Mouse (Mus musculus): ENCODE data around the gene Phf6. TPM values are rescaled to one million over a fixed set of nuclear protein-coding genes. Genes with fewer than 3 reads are reported as not detected.
"Not testable (repeated sequence)": the region's sequence is repeated elsewhere in the genome, so short reads cannot be mapped to it uniquely, and the experiment has no call there.

The Phf6 gene
- total RNA-seq, 2 experiments from 2014 or later = 5.4 to 6.4 TPM

GRCm38 (mm10) chrX:52971211-52972006 lies 59.3 kb downstream of the Phf6 start:
- intact Hi-C loops (cut with DNase I) = no loop called here
- DNase-seq = peak; percentile 52 to 67

GRCm38 (mm10) chrX:52972129-52972528 lies 60.1 kb downstream of the Phf6 start:
- no peak for DNase-seq
- intact Hi-C loops (cut with DNase I) = no loop called here

GRCm38 (mm10) chrX:52972680-52973079 lies 60.6 kb downstream of the Phf6 start:
- DNase-seq = no peak
- intact Hi-C loops (cut with DNase I) = no loop called here

GRCm38 (mm10) chrX:52978576-52978975 lies 66.5 kb downstream of the Phf6 start:
- DNase-seq = no peak
- intact Hi-C loops (cut with DNase I) = no loop called here

GRCm38 (mm10) chrX:52981378-52981777 lies 69.3 kb downstream of the Phf6 start:
- intact Hi-C loops (cut with DNase I) = no loop called here
- DNase-seq = no peak

- peak; percentile 89 to 90 for DNase-seq
- intact Hi-C loops (cut with DNase I) = no loop called here
Observed at GRCm38 (mm10) chrX:52987905-52988783, 76.1 kb downstream of the Phf6 start, which contains the start of gene Hprt. Hprt (plus strand) TSS chrX:52988137.

- intact Hi-C loops (cut with DNase I); DNase-seq: not testable (repeated sequence)
Observed at GRCm38 (mm10) chrX:52994726-52995125, 82.7 kb downstream of the Phf6 start.

- DNase-seq = not testable (repeated sequence)
- intact Hi-C loops (cut with DNase I) = loop anchor here (5.0 kb wide), 1 partner anchor 252 kb away; no protein-coding TSS in a partner anchor
Observed at GRCm38 (mm10) chrX:53004887-53005286, 92.8 kb downstream of the Phf6 start.

- intact Hi-C loops (cut with DNase I) = loop anchor here (5.0 kb wide), 1 partner anchor 251 kb away; no protein-coding TSS in a partner anchor
Observed at GRCm38 (mm10) chrX:53006062-53006461, 94.0 kb downstream of the Phf6 start.

More at GRCm38 (mm10) chrX:53006062-53006461, 94.0 kb downstream of the Phf6 start:
- peak in 1 of 2 experiments; percentile 32 for DNase-seq

Other genes starting within 250 kb of the Phf6 start
- gene Ccdc160, start 121.1 kb upstream of the Phf6 start, total RNA-seq (2021) = under 1 TPM; 0.48 to 0.51 TPM
- 10 to 100 TPM; 56.9 to 74.6 TPM for gene Hprt, start 75.9 kb downstream of the Phf6 start, total RNA-seq (2021)

Data from heart, postnatal 14 days (tissue).